ENCODE assay signal across 16 mouse cellular contexts in genomic region chr17:86787805-86788204, GRCm38 (mm10). TPM values are rescaled to one million over a fixed set of nuclear protein-coding genes. Genes with fewer than 3 reads are reported as not detected.
"Had no signal": no experiment of that assay in that cellular context is flagged by ENCODE, and none has a peak within 500 bp of the region (broad histone marks: within the 10 kb centered on the region; RNA-seq: fewer than 3 reads in every experiment).

No protein-coding gene starts in this region.

- DNase-seq: kidney, adult 8-10 months; layer of hippocampus, postnatal 36 days; liver, embryonic 13.5 days; midbrain, embryonic 14.5 days; right cerebral cortex, adult 18-20 months; right cerebral cortex, postnatal 14 days; right cerebral cortex, postnatal 4 days; thymus, adult 2 months; thymus, postnatal 14 days; thymus, postnatal 4 days had no signal

- H3K4me3 ChIP-seq: kidney, embryonic 15.5 days; left cerebral cortex, adult 2 months; liver, embryonic 13.5 days had no signal

- H3K27ac ChIP-seq: kidney, embryonic 15.5 days; left cerebral cortex, adult 2 months; liver, embryonic 13.5 days; macrophage; stomach, postnatal 0 days had no signal

- ATAC-seq: lung, postnatal 0 days had no signal

- H3K4me1 ChIP-seq: liver, embryonic 13.5 days had no signal

RNA-seq across cellular contexts. Expression of gene Epas1, which starts 34.3 kb away (rescaled TPM):
- total RNA-seq: megakaryocyte-erythroid progenitor cell, adult 5-6 weeks had no signal
